Mouse (Mus musculus) hindbrain, embryonic 12.5 days (tissue): Measurements from ENCODE around the gene Aftph. TPM values are rescaled to one million over a fixed set of nuclear protein-coding genes. Genes with fewer than 3 reads are reported as not detected.

Experiments
- ATAC-seq: fragments of 200-750 bp; cut with Nextera tagmentation; 2 replicates; pipeline ENCODE4 v1.8.0; 2017; ENCODE audit warnings: moderate TSS enrichment; ENCODE audit not compliant: low FRiP score
- H3K27ac ChIP-seq: fragments of 300-500 bp; sonication (generic); 2 replicates; pipeline ENCODE4 v1.5.1; 2016; ENCODE audit warnings: mild to moderate bottlenecking
- H3K27me3 ChIP-seq: fragments of 300-500 bp; sonication (generic); 2 replicates; pipeline ENCODE4 v1.6.1; 2016; ENCODE audit warnings: mild to moderate bottlenecking
- H3K36me3 ChIP-seq: fragments of 300-500 bp; sonication (generic); 2 replicates; pipeline ENCODE4 v1.6.1; 2016; ENCODE audit warnings: mild to moderate bottlenecking
- H3K4me1 ChIP-seq: fragments of 300-500 bp; sonication (generic); 2 replicates; pipeline ENCODE4 v1.6.1; 2016
- H3K4me2 ChIP-seq: fragments of 300-500 bp; sonication (generic); replicated peaks from 2 replicates; pipeline ENCODE4 v1.6.1; 2016; ENCODE audit warnings: mild to moderate bottlenecking
- H3K4me3 ChIP-seq: fragments of 300-500 bp; sonication (generic); 2 replicates; pipeline ENCODE4 v1.5.1; 2016; ENCODE audit warnings: mild to moderate bottlenecking
- H3K9ac ChIP-seq: fragments of 300-500 bp; sonication (generic); 2 replicates; pipeline ENCODE4 v1.6.1; 2016; ENCODE audit warnings: mild to moderate bottlenecking, moderate library complexity
- H3K9me3 ChIP-seq: fragments of 300-500 bp; sonication (generic); replicated peaks from 2 replicates; pipeline ENCODE4 v1.6.1; 2016; ENCODE audit warnings: mild to moderate bottlenecking
- WGBS: fragments of 180-500 bp; shearing (Covaris S2); methylation state at CpG from one replicate; pipeline ENCODE4 v1.1.7; 2016; 5-methylcytosine and 5-hydroxymethylcytosine counted together
- polyA plus RNA-seq: library from polyadenylated mRNA; unstranded; fragments of >200 nt; fragmentation: Nextera tagmentation; extraction: Ambion mirVana; gene quantifications from 2 replicates; pipeline ENCODE4 v1.2.1, GENCODE M21; 2016

Aftph gene
- polyA plus RNA-seq, 1 experiment from 2014 or later, result 35.9 TPM

- H3K9me3 ChIP-seq, result no peaks in the 10 kb centered on the region
- peaks cover 38% of the 10 kb centered on the region for H3K4me1 ChIP-seq
- H3K27ac ChIP-seq, result no peak overlapping the region
- H3K27me3 ChIP-seq, result no peaks in the 10 kb centered on the region
- no peaks in the 10 kb centered on the region for H3K36me3 ChIP-seq
- H3K9ac ChIP-seq, result no peak overlapping the region
- no peak overlapping the region for H3K4me3 ChIP-seq
- ATAC-seq, result no peak
- no peak overlapping the region for H3K4me2 ChIP-seq
- whole genome bisulfite sequencing, result 86% methylated on average over 3 of the region's 3 CpGs
Measured at GRCm38 (mm10) chr11:20659094-20659493, 82.3 kb downstream of the Aftph start.

GRCm38 (mm10) chr11:20656711-20657057, 84.7 kb downstream of the Aftph start:
- ATAC-seq, result peak; percentile 39
- H3K27ac ChIP-seq, result peak overlapping the region; percentile 91
- H3K4me2 ChIP-seq, result peak overlapping the region; percentile 46
- no peaks in the 10 kb centered on the region for H3K9me3 ChIP-seq
- peaks cover 32% of the 10 kb centered on the region for H3K4me1 ChIP-seq
- no peaks in the 10 kb centered on the region for H3K36me3 ChIP-seq
- no peaks in the 10 kb centered on the region for H3K27me3 ChIP-seq
- peak overlapping the region; percentile 49 for H3K9ac ChIP-seq
- peak overlapping the region; percentile 6 for H3K4me3 ChIP-seq
- 4% methylated on average over 10 of the region's 10 CpGs for WGBS

GRCm38 (mm10) chr11:20655795-20656710, 85.3 kb downstream of the Aftph start:
- Histone ChIP-seq H3K4me3 (peak overlapping the region; percentile 6), H3K4me1 (peaks cover 35% of the 10 kb centered on the region)

GRCm38 (mm10) chr11:20651166-20651565, 90.2 kb downstream of the Aftph start:
- Histone ChIP-seq H3K9me3 (no peaks in the 10 kb centered on the region), H3K4me1 (peaks cover 61% of the 10 kb centered on the region), H3K36me3 (0 out of 2 replicates have a peak, but pooled peaks cover 4% of the 10 kb centered on the region), H3K4me3 (no peak overlapping the region), H3K4me2 (no peak overlapping the region), H3K9ac (no peak overlapping the region), H3K27ac (peak overlapping the region; percentile 42; the same call in 1 of the 2 replicates), H3K27me3 (no peaks in the 10 kb centered on the region)
- WGBS, result 56% methylated on average over 1 of the region's 1 CpGs
- no peak for ATAC-seq

More at GRCm38 (mm10) chr11:20655795-20656710, 85.3 kb downstream of the Aftph start:
- Histone ChIP-seq H3K4me2 (peak overlapping the region; percentile 46), H3K36me3 (no peaks in the 10 kb centered on the region), H3K9ac (peak overlapping the region; percentile 49), H3K27ac (peak overlapping the region; percentile 91), H3K9me3 (no peaks in the 10 kb centered on the region), H3K27me3 (no peaks in the 10 kb centered on the region)
- WGBS, result 6% methylated on average over 18 of the region's 18 CpGs
- peak; percentile 92 for ATAC-seq

GRCm38 (mm10) chr11:20650006-20650639, 91.3 kb downstream of the Aftph start:
- no peak overlapping the region for H3K9ac ChIP-seq
- H3K4me2 ChIP-seq, result peak overlapping the region; percentile 23
- ATAC-seq, result peak; percentile 77
- no peak overlapping the region for H3K4me3 ChIP-seq
- no peaks in the 10 kb centered on the region for H3K9me3 ChIP-seq
- H3K36me3 ChIP-seq, result 0 out of 2 replicates have a peak, but pooled peaks cover 4% of the 10 kb centered on the region
- H3K27ac ChIP-seq, result peak overlapping the region; percentile 73
- WGBS, result 31% methylated on average over 17 of the region's 17 CpGs
- H3K27me3 ChIP-seq, result no peaks in the 10 kb centered on the region
- peaks cover 57% of the 10 kb centered on the region for H3K4me1 ChIP-seq

- WGBS, result 29% methylated on average over 5 of the region's 5 CpGs
- ATAC-seq, result peak; percentile 51
- Histone ChIP-seq H3K9ac (no peak overlapping the region), H3K4me1 (peaks cover 57% of the 10 kb centered on the region), H3K9me3 (no peaks in the 10 kb centered on the region), H3K4me2 (no peak overlapping the region), H3K4me3 (no peak overlapping the region), H3K27me3 (no peaks in the 10 kb centered on the region), H3K36me3 (0 out of 2 replicates have a peak, but pooled peaks cover 4% of the 10 kb centered on the region), H3K27ac (peak overlapping the region; percentile 73)
Measured at GRCm38 (mm10) chr11:20649477-20649876, 91.9 kb downstream of the Aftph start.

- Histone ChIP-seq H3K4me1 (peaks cover 56% of the 10 kb centered on the region), H3K27me3 (no peaks in the 10 kb centered on the region), H3K4me3 (no peak overlapping the region), H3K27ac (peak overlapping the region; percentile 56), H3K9me3 (no peaks in the 10 kb centered on the region), H3K9ac (no peak overlapping the region), H3K36me3 (0 out of 2 replicates have a peak, but pooled peaks cover 4% of the 10 kb centered on the region), H3K4me2 (no peak overlapping the region)
- ATAC-seq, result peak; percentile 36; the same call in 1 of the 2 replicates
- 36% methylated on average over 19 of the region's 19 CpGs for WGBS
Measured at GRCm38 (mm10) chr11:20647902-20648625, 93.3 kb downstream of the Aftph start.

- H3K4me3 ChIP-seq, result no peak overlapping the region
- WGBS, result 33% methylated on average over 10 of the region's 10 CpGs
- ATAC-seq, result no peak
- no peak overlapping the region for H3K4me2 ChIP-seq
- peaks cover 58% of the 10 kb centered on the region for H3K4me1 ChIP-seq
- peak overlapping the region; percentile 56; the same call in 1 of the 2 replicates for H3K27ac ChIP-seq
- no peaks in the 10 kb centered on the region for H3K27me3 ChIP-seq
- no peaks in the 10 kb centered on the region for H3K9me3 ChIP-seq
- H3K36me3 ChIP-seq, result 0 out of 2 replicates have a peak, but pooled peaks cover 4% of the 10 kb centered on the region
- no peak overlapping the region for H3K9ac ChIP-seq
Measured at GRCm38 (mm10) chr11:20646986-20647726, 94.2 kb downstream of the Aftph start.

- no peak for ATAC-seq
- 50% methylated on average over 6 of the region's 6 CpGs for WGBS
- H3K9ac ChIP-seq, result no peak overlapping the region; the same call in 1 of the 2 replicates
- peaks cover 56% of the 10 kb centered on the region for H3K4me1 ChIP-seq
- no peak overlapping the region for H3K4me3 ChIP-seq
- no peaks in the 10 kb centered on the region for H3K9me3 ChIP-seq
- 0 out of 2 replicates have a peak, but pooled peaks cover 4% of the 10 kb centered on the region for H3K36me3 ChIP-seq
- no peak overlapping the region for H3K4me2 ChIP-seq
- H3K27me3 ChIP-seq, result no peaks in the 10 kb centered on the region
- 0 out of 2 replicates have a peak overlapping the region, but pooled peaks have one; percentile 8 for H3K27ac ChIP-seq
Measured at GRCm38 (mm10) chr11:20646142-20646541, 95.2 kb downstream of the Aftph start.

- ATAC-seq, result no peak
- H3K9ac ChIP-seq, result no peak overlapping the region
- H3K27ac ChIP-seq, result no peak overlapping the region
- H3K27me3 ChIP-seq, result no peaks in the 10 kb centered on the region
- WGBS, result 73% methylated on average over 3 of the region's 3 CpGs
- no peak overlapping the region for H3K4me3 ChIP-seq
- H3K36me3 ChIP-seq, result 0 out of 2 replicates have a peak, but pooled peaks cover 4% of the 10 kb centered on the region
- no peak overlapping the region for H3K4me2 ChIP-seq
- no peaks in the 10 kb centered on the region for H3K9me3 ChIP-seq
- peaks cover 57% of the 10 kb centered on the region for H3K4me1 ChIP-seq
Measured at GRCm38 (mm10) chr11:20645521-20645920, 95.9 kb downstream of the Aftph start.

- Histone ChIP-seq H3K36me3 (0 out of 2 replicates have a peak, but pooled peaks cover 4% of the 10 kb centered on the region), H3K4me2 (no peak overlapping the region), H3K4me1 (peaks cover 58% of the 10 kb centered on the region), H3K9ac (no peak overlapping the region), H3K4me3 (no peak overlapping the region), H3K27ac (no peak overlapping the region), H3K9me3 (no peaks in the 10 kb centered on the region), H3K27me3 (no peaks in the 10 kb centered on the region)
- no peak for ATAC-seq
- WGBS, result 51% methylated on average over 6 of the region's 6 CpGs
Measured at GRCm38 (mm10) chr11:20644872-20645271, 96.5 kb downstream of the Aftph start.
